Mouse (Mus musculus) hindbrain, embryonic 12.5 days (tissue): ENCODE results near the gene Fam241b. TPM values are rescaled to one million over a fixed set of nuclear protein-coding genes. Genes with fewer than 3 reads are reported as not detected.
A peak's percentile ranks its signal among the peaks of the same experiment; 100 is the strongest.

Source experiments
- ATAC-seq: fragments of 200-750 bp; cut with Nextera tagmentation; 2 replicates; pipeline ENCODE4 v1.8.0; 2017; ENCODE audit warnings: moderate TSS enrichment; ENCODE audit not compliant: low FRiP score
- H3K27ac ChIP-seq: fragments of 300-500 bp; sonication (generic); 2 replicates; pipeline ENCODE4 v1.5.1; 2016; ENCODE audit warnings: mild to moderate bottlenecking
- H3K27me3 ChIP-seq: fragments of 300-500 bp; sonication (generic); 2 replicates; pipeline ENCODE4 v1.6.1; 2016; ENCODE audit warnings: mild to moderate bottlenecking
- H3K36me3 ChIP-seq: fragments of 300-500 bp; sonication (generic); 2 replicates; pipeline ENCODE4 v1.6.1; 2016; ENCODE audit warnings: mild to moderate bottlenecking
- H3K4me1 ChIP-seq: fragments of 300-500 bp; sonication (generic); 2 replicates; pipeline ENCODE4 v1.6.1; 2016
- H3K4me2 ChIP-seq: fragments of 300-500 bp; sonication (generic); replicated peaks from 2 replicates; pipeline ENCODE4 v1.6.1; 2016; ENCODE audit warnings: mild to moderate bottlenecking
- H3K4me3 ChIP-seq: fragments of 300-500 bp; sonication (generic); 2 replicates; pipeline ENCODE4 v1.5.1; 2016; ENCODE audit warnings: mild to moderate bottlenecking
- H3K9ac ChIP-seq: fragments of 300-500 bp; sonication (generic); 2 replicates; pipeline ENCODE4 v1.6.1; 2016; ENCODE audit warnings: mild to moderate bottlenecking, moderate library complexity
- H3K9me3 ChIP-seq: fragments of 300-500 bp; sonication (generic); replicated peaks from 2 replicates; pipeline ENCODE4 v1.6.1; 2016; ENCODE audit warnings: mild to moderate bottlenecking
- WGBS: fragments of 180-500 bp; shearing (Covaris S2); methylation state at CpG from one replicate; pipeline ENCODE4 v1.1.7; 2016; 5-methylcytosine and 5-hydroxymethylcytosine counted together
- polyA plus RNA-seq: library from polyadenylated mRNA; unstranded; fragments of >200 nt; fragmentation: Nextera tagmentation; extraction: Ambion mirVana; gene quantifications from 2 replicates; pipeline ENCODE4 v1.2.1, GENCODE M21; 2016

The Fam241b gene
- polyA plus RNA-seq, 1 experiment from 2014 or later, result 47.5 TPM

- no peak overlapping the region for H3K9ac ChIP-seq
- H3K27ac ChIP-seq, result no peak overlapping the region
- peaks cover 71% of the 10 kb centered on the region for H3K27me3 ChIP-seq
- H3K4me1 ChIP-seq, result peaks cover 9% of the 10 kb centered on the region; the same call in 1 of the 2 replicates
- WGBS, result 40% methylated on average over 6 of the region's 6 CpGs
- no peak overlapping the region for H3K4me3 ChIP-seq
- H3K4me2 ChIP-seq, result no peak overlapping the region
- no peak for ATAC-seq
- no peaks in the 10 kb centered on the region for H3K9me3 ChIP-seq
- H3K36me3 ChIP-seq, result no peaks in the 10 kb centered on the region
These were observed 16.6 kb downstream of the Fam241b start for GRCm38 (mm10) chr10:62127137-62127536.

- Histone ChIP-seq H3K4me2 (no peak overlapping the region), H3K9me3 (no peaks in the 10 kb centered on the region), H3K27me3 (peaks cover 40% of the 10 kb centered on the region), H3K9ac (no peak overlapping the region), H3K4me1 (peaks cover 17% of the 10 kb centered on the region), H3K36me3 (no peaks in the 10 kb centered on the region), H3K27ac (peak overlapping the region; percentile 24; the same call in 1 of the 2 replicates), H3K4me3 (no peak overlapping the region)
- WGBS, result 64% methylated on average over 9 of the region's 9 CpGs
- peak; percentile 47; the same call in 1 of the 2 replicates for ATAC-seq
These were observed 29.7 kb downstream of the Fam241b start for GRCm38 (mm10) chr10:62113865-62114647.

DNA sequence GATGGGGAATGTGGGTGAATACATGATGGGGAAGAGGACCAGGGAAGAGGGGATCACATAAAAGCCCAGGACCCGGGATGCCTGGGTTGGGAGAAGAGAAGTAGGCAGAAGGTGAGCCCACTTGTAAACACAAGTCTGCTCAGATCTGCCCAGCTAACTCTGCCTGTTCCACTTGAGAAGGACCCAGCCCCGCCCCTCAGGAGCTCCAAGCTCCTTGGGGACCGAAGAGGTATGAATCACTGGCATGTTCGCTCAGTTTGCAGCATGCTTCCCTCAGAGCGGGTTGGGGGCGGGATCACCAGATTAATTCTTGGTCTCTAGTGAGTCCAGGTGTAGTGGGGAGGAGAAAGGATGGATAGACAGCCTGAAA, 32.5 kb downstream of the Fam241b start:
- Histone ChIP-seq H3K36me3 (no peaks in the 10 kb centered on the region), H3K27me3 (peaks cover 61% of the 10 kb centered on the region), H3K4me3 (peak overlapping the region; percentile 64), H3K4me2 (peak overlapping the region; percentile 71), H3K9me3 (no peaks in the 10 kb centered on the region), H3K27ac (no peak overlapping the region), H3K4me1 (peaks cover 17% of the 10 kb centered on the region), H3K9ac (peak overlapping the region; percentile 81)
- ATAC-seq, result peak; percentile 26; the same call in 1 of the 2 replicates
- WGBS, result 42% methylated on average over 6 of the region's 6 CpGs

DNA sequence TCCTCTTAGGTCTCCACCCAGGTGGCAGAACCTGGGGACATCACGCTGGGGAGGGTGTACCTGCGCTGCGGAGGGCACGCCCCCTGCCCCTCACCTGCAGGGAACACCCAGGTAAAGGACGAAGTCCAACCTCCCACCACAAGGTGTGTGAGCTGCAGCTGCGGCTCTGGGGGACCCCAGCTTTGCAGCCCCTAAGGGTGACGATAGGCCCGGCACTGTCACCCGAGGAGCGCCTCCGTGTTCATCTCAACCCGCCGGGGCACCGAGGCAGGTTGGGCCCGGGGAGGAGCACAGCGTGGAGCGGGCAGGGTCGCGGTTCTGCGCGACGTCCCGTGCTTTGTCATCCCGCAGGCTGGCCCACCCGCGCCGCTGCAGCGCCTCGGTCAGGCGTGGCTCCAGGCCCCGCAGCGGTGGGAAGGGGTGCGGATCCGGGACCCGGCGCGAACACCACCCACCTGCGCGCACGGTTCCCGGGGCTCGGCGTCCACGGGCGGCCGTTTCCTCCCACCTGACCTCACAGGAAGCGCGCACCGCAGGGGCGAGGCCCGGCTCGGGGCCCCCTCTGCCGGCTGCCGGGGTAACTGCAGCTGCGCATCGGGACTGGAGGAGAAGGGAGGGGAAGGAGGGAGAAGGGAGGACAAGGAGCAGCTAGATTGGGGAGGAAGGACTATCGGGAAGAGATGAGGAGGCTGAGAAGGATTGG, 33.1 kb downstream of the Fam241b start:
- Histone ChIP-seq H3K4me3 (peak overlapping the region; percentile 64), H3K27me3 (peaks cover 56% of the 10 kb centered on the region), H3K27ac (no peak overlapping the region), H3K9ac (peak overlapping the region; percentile 81), H3K4me2 (peak overlapping the region; percentile 71), H3K4me1 (peaks cover 17% of the 10 kb centered on the region), H3K36me3 (no peaks in the 10 kb centered on the region), H3K9me3 (no peaks in the 10 kb centered on the region)
- WGBS, result under 1% methylated on average over 57 of the region's 57 CpGs
- ATAC-seq, result peak; percentile 71

DNA sequence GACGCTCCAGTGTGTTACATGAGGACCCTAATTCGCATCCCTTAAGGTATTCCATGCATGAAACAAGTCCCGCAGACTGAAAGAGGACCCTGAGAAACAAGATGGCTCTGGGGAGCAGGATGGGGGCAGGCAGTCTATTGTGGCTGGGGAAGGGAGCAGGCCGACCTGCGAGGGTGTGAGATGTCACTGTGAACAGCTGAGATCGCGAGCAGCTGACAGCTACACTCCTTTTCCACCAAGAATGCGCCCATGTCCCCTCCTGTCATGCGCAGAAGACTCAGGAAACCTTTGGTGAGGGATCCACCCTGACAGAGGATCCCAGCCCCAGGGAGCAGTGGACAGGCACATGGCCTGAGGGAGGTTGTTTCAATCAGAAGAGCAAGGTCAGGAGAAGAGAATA, 36.7 kb downstream of the Fam241b start:
- Histone ChIP-seq H3K27me3 (peaks cover 61% of the 10 kb centered on the region), H3K27ac (no peak overlapping the region), H3K9me3 (no peaks in the 10 kb centered on the region), H3K4me1 (peaks cover 12% of the 10 kb centered on the region), H3K4me3 (no peak overlapping the region), H3K4me2 (no peak overlapping the region), H3K9ac (no peak overlapping the region), H3K36me3 (no peaks in the 10 kb centered on the region)
- ATAC-seq, result no peak
- WGBS, result 48% methylated on average over 9 of the region's 9 CpGs

- peaks cover 24% of the 10 kb centered on the region for H3K4me1 ChIP-seq
- H3K4me2 ChIP-seq, result no peak overlapping the region
- H3K27me3 ChIP-seq, result peaks cover 45% of the 10 kb centered on the region
- WGBS, result 35% methylated on average over 7 of the region's 7 CpGs
- H3K9me3 ChIP-seq, result no peaks in the 10 kb centered on the region
- H3K9ac ChIP-seq, result no peak overlapping the region
- no peak overlapping the region for H3K27ac ChIP-seq
- ATAC-seq, result no peak
- no peak overlapping the region for H3K4me3 ChIP-seq
- no peaks in the 10 kb centered on the region for H3K36me3 ChIP-seq
These were observed 38.7 kb downstream of the Fam241b start for GRCm38 (mm10) chr10:62104835-62105576.

- Histone ChIP-seq H3K4me1 (peaks cover 32% of the 10 kb centered on the region), H3K27ac (peak overlapping the region; percentile 94), H3K27me3 (peaks cover 16% of the 10 kb centered on the region), H3K9ac (no peak overlapping the region), H3K36me3 (no peaks in the 10 kb centered on the region), H3K4me3 (no peak overlapping the region), H3K9me3 (no peaks in the 10 kb centered on the region), H3K4me2 (no peak overlapping the region)
- ATAC-seq, result peak; percentile 72
- 9% methylated on average over 7 of the region's 7 CpGs for WGBS
These were observed 41.9 kb downstream of the Fam241b start for GRCm38 (mm10) chr10:62101504-62102439.

GRCm38 (mm10) chr10:62099749-62100403, 43.8 kb downstream of the Fam241b start:
- Histone ChIP-seq H3K4me2 (0 out of 2 replicates have a peak overlapping the region, but pooled peaks have one; percentile 8), H3K9ac (0 out of 2 replicates have a peak overlapping the region, but pooled peaks have one; percentile 23)

DNA sequence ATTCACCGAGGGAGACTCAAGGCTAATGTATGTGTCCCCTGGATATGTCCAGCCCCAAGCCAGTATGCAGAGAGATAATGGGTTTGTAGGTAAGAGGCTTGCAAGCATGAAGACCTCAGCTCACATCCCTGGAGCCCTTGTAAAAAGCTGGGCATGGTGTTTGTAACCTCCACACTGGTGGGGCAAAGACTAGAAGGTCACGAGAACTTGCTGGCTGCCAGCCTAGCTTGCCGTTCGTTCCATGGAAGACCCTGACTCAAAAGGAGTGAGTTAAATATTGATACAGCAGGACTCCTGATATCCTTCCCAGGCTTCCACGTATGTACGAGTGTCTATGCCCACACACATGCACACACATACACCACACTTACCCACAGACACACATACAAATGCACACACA, 49.3 kb downstream of the Fam241b start:
- H3K4me1 ChIP-seq, result peaks cover 7% of the 10 kb centered on the region
- WGBS, result 94% methylated on average over 6 of the region's 6 CpGs
- H3K36me3 ChIP-seq, result no peaks in the 10 kb centered on the region
- no peak overlapping the region for H3K27ac ChIP-seq
- no peak overlapping the region for H3K4me2 ChIP-seq
- no peak overlapping the region for H3K4me3 ChIP-seq
- no peaks in the 10 kb centered on the region for H3K27me3 ChIP-seq
- H3K9me3 ChIP-seq, result no peaks in the 10 kb centered on the region
- ATAC-seq, result no peak
- no peak overlapping the region for H3K9ac ChIP-seq

More at GRCm38 (mm10) chr10:62099749-62100403, 43.8 kb downstream of the Fam241b start:
- 61% methylated on average over 10 of the region's 10 CpGs for WGBS
- no peak overlapping the region for H3K4me3 ChIP-seq
- no peaks in the 10 kb centered on the region for H3K36me3 ChIP-seq
- ATAC-seq, result peak; percentile 80
- H3K9me3 ChIP-seq, result no peaks in the 10 kb centered on the region
- peaks cover 11% of the 10 kb centered on the region; the same call in 1 of the 2 replicates for H3K27me3 ChIP-seq
- peak overlapping the region; percentile 94 for H3K27ac ChIP-seq
- peaks cover 32% of the 10 kb centered on the region for H3K4me1 ChIP-seq

GRCm38 (mm10) chr10:62093903-62094302, 49.8 kb downstream of the Fam241b start:
- no peaks in the 10 kb centered on the region for H3K9me3 ChIP-seq
- H3K4me3 ChIP-seq, result no peak overlapping the region
- H3K27me3 ChIP-seq, result no peaks in the 10 kb centered on the region
- no peak for ATAC-seq
- no peaks in the 10 kb centered on the region for H3K36me3 ChIP-seq
- H3K4me2 ChIP-seq, result no peak overlapping the region
- no peak overlapping the region for H3K9ac ChIP-seq
- WGBS, result 84% methylated on average over 7 of the region's 7 CpGs
- no peak overlapping the region for H3K27ac ChIP-seq
- peaks cover 2% of the 10 kb centered on the region for H3K4me1 ChIP-seq

GRCm38 (mm10) chr10:62089486-62089885, 54.2 kb downstream of the Fam241b start:
- no peak overlapping the region for H3K9ac ChIP-seq
- no peak overlapping the region for H3K4me3 ChIP-seq
- H3K27me3 ChIP-seq, result no peaks in the 10 kb centered on the region
- H3K9me3 ChIP-seq, result no peaks in the 10 kb centered on the region
- 0 out of 2 replicates have a peak, but pooled peaks cover 3% of the 10 kb centered on the region for H3K4me1 ChIP-seq
- no peak overlapping the region for H3K27ac ChIP-seq
- ATAC-seq, result no peak
- H3K36me3 ChIP-seq, result no peaks in the 10 kb centered on the region
- H3K4me2 ChIP-seq, result no peak overlapping the region
